8 mouse cellular contexts compared by ENCODE assay signal in genomic region chr6:38434055-38435023, GRCm38 (mm10). TPM values are rescaled to one million over a fixed set of nuclear protein-coding genes. Genes with fewer than 3 reads are reported as not detected.
A peak's percentile ranks its signal among the peaks of the same experiment; 100 is the strongest.
DNase-seq lines count a peak whose midpoint lies in the region; ATAC-seq and TF ChIP-seq lines count a peak whose summit lies in the region.

No protein-coding gene starts in this region.

- H3K36me3 ChIP-seq in forebrain, postnatal 0 days (ENCODE audit: insufficient read depth) = no peaks in the 10 kb centered on the region
- no peaks in the 10 kb centered on the region for H3K36me3 ChIP-seq in hindbrain, embryonic 10.5 days
- H3K36me3 ChIP-seq in lung, embryonic 14.5 days (ENCODE audit: insufficient read depth) = no peaks in the 10 kb centered on the region

- peak overlapping the region; percentile 61 for H3K4me2 ChIP-seq in forebrain, postnatal 0 days (ENCODE audit: low read depth)
- H3K4me2 ChIP-seq in lung, embryonic 14.5 days = peak overlapping the region; percentile 83

- H3K9me3 ChIP-seq in forebrain, postnatal 0 days (ENCODE audit: low read length) = no peaks in the 10 kb centered on the region
- no peaks in the 10 kb centered on the region for H3K9me3 ChIP-seq in hindbrain, embryonic 10.5 days
- H3K9me3 ChIP-seq in lung, embryonic 14.5 days (ENCODE audit: low read depth, low read length) = no peaks in the 10 kb centered on the region

- TF ChIP-seq POLR2A in cerebellum, adult 2 months (IDR thresholded peaks at IDR 0.05; ENCODE audit: borderline replicate concordance, insufficient read depth, low read length) = no peak

- H3K27me3 ChIP-seq in cerebellum, adult 2 months (ENCODE audit: control insufficient read depth, insufficient read depth, low read length) = no peaks in the 10 kb centered on the region
- H3K27me3 ChIP-seq in forebrain, postnatal 0 days (ENCODE audit: insufficient read depth, low read length) = no peaks in the 10 kb centered on the region
- H3K27me3 ChIP-seq in hindbrain, embryonic 10.5 days (ENCODE audit: insufficient read depth, poor library complexity, severe bottlenecking) = no peaks in the 10 kb centered on the region
- H3K27me3 ChIP-seq in lung, embryonic 14.5 days (ENCODE audit: insufficient read depth, low read length) = no peaks in the 10 kb centered on the region

- under 1% methylated on average over 109 of the region's 118 CpGs for WGBS in cerebellum, adult 2 months
- 3% methylated on average over 86 of the region's 118 CpGs for WGBS in forebrain, postnatal 0 days
- WGBS in hindbrain, embryonic 10.5 days = under 1% methylated on average over 114 of the region's 118 CpGs
- WGBS in lung, embryonic 14.5 days = under 1% methylated on average over 103 of the region's 118 CpGs

- H3K27ac ChIP-seq in cerebellum, adult 2 months (ENCODE audit: insufficient read depth, low read length) = peak overlapping the region; percentile 97
- peak overlapping the region; percentile 99 for H3K27ac ChIP-seq in forebrain, postnatal 0 days (ENCODE audit: low read depth, low read length)
- H3K27ac ChIP-seq in hindbrain, embryonic 10.5 days = peak overlapping the region; percentile 98
- H3K27ac ChIP-seq in lung, embryonic 14.5 days (ENCODE audit: low read depth) = peak overlapping the region; percentile 92

- TF ChIP-seq CTCF in cerebellum, adult 2 months (IDR thresholded peaks at IDR 0.05; ENCODE audit: borderline replicate concordance, insufficient read depth, low read depth, low read length) = no peak
- no peak for TF ChIP-seq CTCF in forebrain, postnatal 0 days (IDR thresholded peaks at IDR 0.05; ENCODE audit: low read depth)
- TF ChIP-seq CTCF in lung, embryonic 14.5 days (IDR thresholded peaks at IDR 0.05; ENCODE audit: low read depth) = no peak

- H3K4me3 ChIP-seq in cerebellum, adult 2 months (replicated peaks; ENCODE audit: insufficient read depth, low read depth, low read length) = peak overlapping the region; percentile 86
- H3K4me3 ChIP-seq in forebrain, postnatal 0 days (ENCODE audit: low read depth, low read length) = peak overlapping the region; percentile 95
- peak overlapping the region; percentile 98 for H3K4me3 ChIP-seq in hindbrain, embryonic 10.5 days
- peak overlapping the region; percentile 94 for H3K4me3 ChIP-seq in lung, embryonic 14.5 days (ENCODE audit: low read depth, low read length)

- peak; percentile 63 for DNase-seq in MN1 (ENCODE audit: low spot score)
- peak; percentile 49 to 62 for DNase-seq in cerebellum, adult 2 months
- peak; percentile 31 for DNase-seq in forebrain, postnatal 0 days
- peak; percentile 63 for DNase-seq in hindbrain, embryonic 10.5 days (ENCODE audit: low spot score)
- peak; percentile 20 for DNase-seq in layer of hippocampus, adult 9-10 months (ENCODE audit: low spot score)
- DNase-seq in lung, embryonic 14.5 days = peak; percentile 71
- DNase-seq in ovary, postnatal 10 days (ENCODE audit: low spot score) = peak; percentile 44
- DNase-seq in thymus, postnatal 0 days (ENCODE audit: low spot score) = peak; percentile 42

- H3K4me1 ChIP-seq in cerebellum, adult 2 months (ENCODE audit: control insufficient read depth, insufficient read depth, low read length) = no peaks in the 10 kb centered on the region; the same call in 1 of the 2 replicates
- peaks cover 13% of the 10 kb centered on the region for H3K4me1 ChIP-seq in forebrain, postnatal 0 days (ENCODE audit: insufficient read depth)
- peaks cover 15% of the 10 kb centered on the region for H3K4me1 ChIP-seq in hindbrain, embryonic 10.5 days (replicated peaks)
- H3K4me1 ChIP-seq in lung, embryonic 14.5 days (ENCODE audit: insufficient read depth) = 0 out of 2 replicates have a peak, but pooled peaks cover 3% of the 10 kb centered on the region

- H3K9ac ChIP-seq in forebrain, postnatal 0 days = peak overlapping the region; percentile 81
- peak overlapping the region; percentile 89 for H3K9ac ChIP-seq in lung, embryonic 14.5 days

- ATAC-seq in forebrain, postnatal 0 days = peak; percentile 79
- ATAC-seq in lung, embryonic 14.5 days (ENCODE audit: insufficient read depth) = peak; percentile 79

RNA-seq across cellular contexts. Expression of gene Ubn2, which starts 0.6 kb away (rescaled TPM):
- 25.0 and 27.1 TPM in 2 replicates for polyA plus RNA-seq in cerebellum, adult 2 months (2012; rRNA removed)
- 21.1 and 30.0 TPM in 2 replicates for total RNA-seq in forebrain, postnatal 0 days (2014; rRNA removed)
- polyA plus RNA-seq in forebrain, postnatal 0 days (2015; fragmentation: Nextera tagmentation; extraction: Ambion mirVana) = 5.0 and 8.8 TPM in 2 replicates
- polyA plus RNA-seq in hindbrain, embryonic 10.5 days (2016; fragmentation: Nextera tagmentation; extraction: Ambion mirVana) = 15.4 and 16.6 TPM in 2 replicates
- 16.4 and 17.4 TPM in 2 replicates for polyA plus RNA-seq in lung, embryonic 14.5 days (2014; fragmentation: Nextera tagmentation; extraction: Ambion mirVana)
- 5.8 and 10.6 TPM in 2 replicates for polyA plus RNA-seq in thymus, postnatal 0 days (2015; fragmentation: Nextera tagmentation; extraction: Ambion mirVana)

RNA-seq across cellular contexts. Expression of gene Ttc26, which starts 53.1 kb away (rescaled TPM):
- polyA plus RNA-seq in cerebellum, adult 2 months (2012; rRNA removed) = 2.4 and 2.9 TPM in 2 replicates
- 9.1 and 10.1 TPM in 2 replicates for total RNA-seq in forebrain, postnatal 0 days (2014; rRNA removed)
- polyA plus RNA-seq in forebrain, postnatal 0 days (2015; fragmentation: Nextera tagmentation; extraction: Ambion mirVana) = 2.2 and 4.0 TPM in 2 replicates
- 14.3 and 14.6 TPM in 2 replicates for polyA plus RNA-seq in hindbrain, embryonic 10.5 days (2016; fragmentation: Nextera tagmentation; extraction: Ambion mirVana)
- 9.0 and 9.2 TPM in 2 replicates for polyA plus RNA-seq in lung, embryonic 14.5 days (2014; fragmentation: Nextera tagmentation; extraction: Ambion mirVana)
- 1.0 TPM in 2 replicates for polyA plus RNA-seq in thymus, postnatal 0 days (2015; fragmentation: Nextera tagmentation; extraction: Ambion mirVana)

Comparison
In these comparisons a context has a peak if more than half of its experiments do, and no peak if none do; other contexts are left out.
1. Peak in every context shown above with its lines: DNase-seq, ATAC-seq, H3K4me3 ChIP-seq and H3K27ac ChIP-seq.
2. DNase-seq: peak in every context shown above with its lines; median percentile 71 in lung, embryonic 14.5 days; 63 in MN1; 63 in hindbrain, embryonic 10.5 days; 56 in cerebellum, adult 2 months; 44 in ovary, postnatal 10 days; 42 in thymus, postnatal 0 days; 31 in forebrain, postnatal 0 days; 20 in layer of hippocampus, adult 9-10 months.